ENCODE assay signal across 7 mouse cellular contexts in genomic region chr2:129849078-129849477, GRCm38 (mm10). TPM values are rescaled to one million over a fixed set of nuclear protein-coding genes. Genes with fewer than 3 reads are reported as not detected.
DNase-seq lines count a peak whose midpoint lies in the region; ATAC-seq and TF ChIP-seq lines count a peak whose summit lies in the region.
"Not testable (repeated sequence)": the region's sequence is repeated elsewhere in the genome, so short reads cannot be mapped to it uniquely, and the experiment has no call there.

No protein-coding gene starts in this region.

- DNase-seq in 416B (ENCODE audit: low read depth) = peak; percentile 17
- not testable (repeated sequence) for DNase-seq in MEL (ENCODE audit: low read depth, low spot score); gastrocnemius, adult 2 months; liver, postnatal 0 days
- DNase-seq in lung, postnatal 36 days = peak; percentile 42
- peak; percentile 8 for DNase-seq in thymus, postnatal 14 days

- H3K4me1 ChIP-seq in MEL (ENCODE audit: control insufficient read depth in 1 of 2, insufficient read depth in 2 of 2, low read length in 2 of 2); intestine, postnatal 0 days (replicated peaks; ENCODE audit: control insufficient read depth, insufficient read depth, low read length); liver, postnatal 0 days (ENCODE audit: insufficient read depth): not testable (repeated sequence)

- not testable (repeated sequence) for H3K9ac ChIP-seq in MEL (ENCODE audit: control insufficient read depth, low read depth, low read length, poor library complexity, severe bottlenecking); intestine, postnatal 0 days (ENCODE audit: low read depth, low read length); liver, postnatal 0 days (replicated peaks)

- not testable (repeated sequence) for H3K9me3 ChIP-seq in MEL (replicated peaks; ENCODE audit: insufficient read depth, low read length); intestine, postnatal 0 days (ENCODE audit: control insufficient read depth); liver, postnatal 0 days (ENCODE audit: low read length)

- H3K4me3 ChIP-seq in MEL (ENCODE audit: control insufficient read depth in 1 of 2, insufficient read depth in 1 of 2, low read depth in 2 of 2, low read length in 2 of 2); gastrocnemius, adult 2 months; intestine, postnatal 0 days (ENCODE audit: low read depth, low read length); liver, postnatal 0 days (ENCODE audit: low read depth, low read length): not testable (repeated sequence)

- not testable (repeated sequence) for ATAC-seq in intestine, postnatal 0 days; liver, postnatal 0 days

- H3K27ac ChIP-seq in MEL (ENCODE audit: control insufficient read depth, low read depth, low read length); gastrocnemius, adult 2 months; intestine, postnatal 0 days (ENCODE audit: low read depth, low read length); liver, postnatal 0 days (ENCODE audit: low read depth): not testable (repeated sequence)

- not testable (repeated sequence) for H3K36me3 ChIP-seq in MEL (ENCODE audit: control insufficient read depth in 1 of 2, insufficient read depth in 2 of 2, low read length in 2 of 2); intestine, postnatal 0 days (ENCODE audit: control insufficient read depth, insufficient read depth); liver, postnatal 0 days (replicated peaks; ENCODE audit: insufficient read depth, low read length)

- WGBS in intestine, postnatal 0 days = 80% methylated on average over 3 of the region's 3 CpGs
- WGBS in liver, postnatal 0 days (ENCODE audit: insufficient replicate concordance) = 66% methylated on average over 3 of the region's 3 CpGs

- TF ChIP-seq POLR2A in MEL (IDR thresholded peaks at IDR 0.05; ENCODE audit: control insufficient read depth in 1 of 2, insufficient read depth in 1 of 2, low read depth in 1 of 2, low read length in 2 of 2, poor library complexity in 1 of 2) = not testable (repeated sequence)

- peak in 1 of 3 experiments; percentile 6; a peak in 1 of 6 replicates for TF ChIP-seq CTCF in MEL (IDR thresholded peaks at IDR 0.05 in 2 of 3, conservative IDR thresholded peaks at IDR 0.05 in 1 of 3; ENCODE audit: control insufficient read depth in 1 of 3, insufficient read depth in 1 of 3, low read depth in 2 of 3, low read length in 3 of 3, poor library complexity in 1 of 3, severe bottlenecking in 1 of 3)
- TF ChIP-seq CTCF in gastrocnemius, adult 2 months (IDR thresholded peaks at IDR 0.05) = peak; percentile 49
- TF ChIP-seq CTCF in intestine, postnatal 0 days (IDR thresholded peaks at IDR 0.05; ENCODE audit: low read depth) = peak; percentile 60
- 0 out of 2 replicates have a peak, but pooled peaks have one; percentile 16 for TF ChIP-seq CTCF in liver, postnatal 0 days (IDR thresholded peaks at IDR 0.05; ENCODE audit: low read depth)

- intact Hi-C loops in gastrocnemius, adult 2 months (cut with DNase I) = not testable (repeated sequence)

- not testable (repeated sequence) for TF ChIP-seq RAD21 in MEL (IDR thresholded peaks at IDR 0.05; ENCODE audit: low read depth, low read length)

- H3K4me2 ChIP-seq in intestine, postnatal 0 days (replicated peaks; ENCODE audit: low read depth); liver, postnatal 0 days (ENCODE audit: low read depth, low read length): not testable (repeated sequence)

- TF ChIP-seq EP300 in MEL (IDR thresholded peaks at IDR 0.05; ENCODE audit: low read depth in 1 of 2, low read length in 2 of 2); liver, postnatal 0 days (IDR thresholded peaks at IDR 0.05; ENCODE audit: low read depth): not testable (repeated sequence)

- not testable (repeated sequence) for H3K27me3 ChIP-seq in MEL (ENCODE audit: control insufficient read depth in 1 of 2, insufficient read depth in 2 of 2, low read length in 2 of 2); intestine, postnatal 0 days (replicated peaks; ENCODE audit: control insufficient read depth, insufficient read depth, low read length); liver, postnatal 0 days (ENCODE audit: insufficient read depth, low read length)

- not testable (repeated sequence) for H3K79me2 ChIP-seq in MEL (ENCODE audit: control insufficient read depth, insufficient read depth, low read length, poor library complexity)

TF ChIP-seq in MEL, 35 proteins besides CTCF, POLR2A, EP300 and RAD21:
- TF ChIP-seq SMC3 (IDR thresholded peaks at IDR 0.05; ENCODE audit: low read depth, low read length) = peak; percentile 21; the same call in 1 of the 2 replicates

RNA-seq across cellular contexts. Expression of gene Stk35, which starts 48.8 kb away (rescaled TPM):
- total RNA-seq in MEL (2012; rRNA removed) = 7.6 and 8.7 TPM in 2 replicates
- 10 to 100 TPM; 26.6 to 28.6 TPM for polyA plus RNA-seq in MEL (2012; ENCODE audit: insufficient read depth in 1 of 2, insufficient read length in 2 of 2, low read depth in 1 of 2, low replicate concordance in 2 of 2, missing spikeins in 1 of 2)
- 1 to 10 TPM; 5.0 to 8.9 TPM for total RNA-seq in gastrocnemius, adult 2 months (2021)
- polyA plus RNA-seq in intestine, postnatal 0 days (2015; fragmentation: Nextera tagmentation; extraction: Ambion mirVana) = 5.0 and 5.7 TPM in 2 replicates
- polyA plus RNA-seq in liver, postnatal 0 days (2015; fragmentation: Nextera tagmentation; extraction: Ambion mirVana) = 2.7 TPM in 2 replicates
